Mouse (Mus musculus) spleen, adult 2 months (tissue): ENCODE data around the gene BC034090.

Source experiments
- CTCF ChIP-seq: fragments of 200-500 bp; IDR thresholded peaks from 2 replicates; pipeline ENCODE4 v1.5.1; 2011; ENCODE audit warnings: mild to moderate bottlenecking, inconsistent platforms; ENCODE audit not compliant: insufficient read depth, insufficient read length, insufficient replicate concordance; ENCODE audit errors: extremely low read depth
- POLR2A ChIP-seq: fragments of 200-500 bp; IDR thresholded peaks from 2 replicates; pipeline ENCODE4 v1.6.1; 2011; ENCODE audit warnings: low read depth, low read length, inconsistent platforms

GRCm38 (mm10) chr1:155223849-155224554 is 20.2 kb downstream of the BC034090 start:
- TF ChIP-seq CTCF = peak; percentile 94
- no peak for TF ChIP-seq POLR2A
